Mouse (Mus musculus) embryo, embryonic 10.5 days (tissue): Measurements from ENCODE around the gene Rfc1.
"Not testable (repeated sequence)": the region's sequence is repeated elsewhere in the genome, so short reads cannot be mapped to it uniquely, and the experiment has no call there.

ENCODE experiments used
- DNase-seq: peaks from one replicate; pipeline ENCODE4 v3.0.0-alpha.2; 2015; ENCODE audit warnings: low spot score

The Rfc1 gene

DNA sequence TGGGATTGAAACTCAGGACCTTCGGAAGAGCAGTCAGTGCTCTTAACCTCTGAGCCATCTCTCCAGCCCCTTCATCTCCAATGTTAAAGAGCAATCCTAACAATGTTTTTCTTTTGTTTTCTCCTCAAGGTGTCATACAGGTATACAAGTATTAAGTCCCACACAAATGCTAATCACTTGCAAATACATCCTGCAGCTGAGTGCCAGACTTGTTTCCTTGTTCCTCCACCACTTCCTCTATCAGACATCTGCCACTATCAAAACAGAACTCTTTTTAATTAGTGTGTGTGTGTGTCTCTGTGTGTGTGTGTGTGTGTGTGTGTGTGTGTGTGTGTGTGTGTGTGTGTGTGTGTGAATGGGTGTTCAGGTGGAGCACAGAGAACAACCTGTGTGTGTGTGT, 35.8 kb downstream of the Rfc1 start:
- not testable (repeated sequence) for DNase-seq

GRCm38 (mm10) chr5:65298167-65298950, 37.1 kb downstream of the Rfc1 start:
- DNase-seq, result no peak

DNA sequence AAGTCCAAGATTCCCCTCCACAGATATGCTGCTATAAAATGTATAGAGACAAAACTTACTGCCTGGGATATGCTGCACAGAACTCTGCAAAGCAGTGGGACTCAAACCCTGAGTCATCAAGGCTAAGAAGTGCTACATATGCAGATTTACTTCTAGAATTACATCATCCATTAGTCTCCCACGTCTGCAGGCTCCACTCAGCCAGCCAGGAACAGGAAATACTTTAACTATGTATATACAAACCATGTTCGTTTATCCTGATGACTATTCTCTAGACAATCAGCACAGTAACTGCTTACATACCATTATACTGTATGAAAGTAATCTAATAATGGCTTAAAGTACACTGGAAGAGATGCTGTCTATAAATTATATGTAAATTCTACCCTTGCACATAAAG, 41.2 kb downstream of the Rfc1 start:
- DNase-seq, result no peak

- DNase-seq, result no peak
These were observed 41.8 kb downstream of the Rfc1 start for GRCm38 (mm10) chr5:65293627-65294026.

- not testable (repeated sequence) for DNase-seq
These were observed 46.5 kb downstream of the Rfc1 start for GRCm38 (mm10) chr5:65289009-65289408.

DNA sequence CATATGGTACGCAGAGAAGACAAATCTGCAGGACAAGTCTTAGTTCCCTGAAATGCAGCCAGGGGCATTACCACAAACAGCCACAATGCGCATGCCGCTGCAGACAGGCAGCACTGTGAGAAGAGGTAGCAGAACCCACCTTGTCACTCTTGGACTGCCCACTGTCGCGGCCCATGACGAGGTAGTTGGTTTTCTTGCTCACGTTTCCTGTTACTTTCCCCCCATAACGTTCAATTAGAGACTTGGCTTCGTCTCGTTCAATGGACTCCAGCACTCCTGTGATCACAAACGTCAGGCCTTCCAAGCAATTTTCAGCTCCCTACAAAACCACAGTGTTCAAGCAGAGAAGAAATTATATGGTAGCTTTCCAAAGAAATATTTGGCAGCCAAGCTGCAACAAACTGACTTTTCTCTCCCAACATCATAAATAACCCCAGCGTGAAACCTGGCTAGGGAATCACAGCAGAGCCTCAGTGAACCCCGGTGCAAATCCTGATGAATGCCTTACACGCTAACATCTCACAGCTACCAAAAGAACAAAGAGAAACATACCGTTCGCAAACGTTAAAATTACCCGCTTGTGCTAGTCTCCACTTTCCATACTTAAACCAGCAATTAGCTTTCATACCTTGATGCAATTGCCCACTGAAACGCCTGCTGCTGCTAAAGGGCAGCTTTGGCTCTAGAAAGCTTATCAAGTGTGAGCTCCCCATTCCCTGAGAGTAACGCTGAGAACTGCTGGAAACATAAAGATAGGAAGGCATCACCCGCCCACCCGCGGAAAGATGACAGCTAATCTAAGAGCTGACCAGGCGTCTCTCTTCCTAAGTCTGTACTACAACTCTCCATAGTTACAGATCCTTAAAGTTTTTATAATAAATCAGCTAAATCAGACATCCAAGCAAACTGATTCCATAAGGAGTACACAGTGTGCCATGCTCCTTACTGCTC, 47.4 kb downstream of the Rfc1 start:
- no peak for DNase-seq

DNA sequence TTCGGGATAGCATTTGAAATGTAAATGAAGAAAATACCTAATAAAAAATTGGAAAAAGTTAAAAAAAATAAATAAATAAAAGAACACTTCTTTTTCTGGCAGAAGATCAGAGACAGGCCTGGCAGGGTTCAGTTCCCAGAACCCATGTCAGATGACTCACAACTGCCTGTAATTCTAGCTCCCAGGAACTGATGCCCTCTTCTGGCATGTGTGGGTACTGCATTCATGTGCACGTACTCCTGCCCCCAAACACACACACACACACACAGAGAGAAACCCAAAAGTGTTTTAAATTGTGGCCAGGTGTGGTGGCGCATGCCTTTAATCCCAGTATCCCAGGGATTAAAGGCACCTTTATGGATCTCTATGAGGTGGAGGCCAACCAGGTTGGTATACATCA, 51.3 kb downstream of the Rfc1 start:
- peak; percentile 34 for DNase-seq

DNA sequence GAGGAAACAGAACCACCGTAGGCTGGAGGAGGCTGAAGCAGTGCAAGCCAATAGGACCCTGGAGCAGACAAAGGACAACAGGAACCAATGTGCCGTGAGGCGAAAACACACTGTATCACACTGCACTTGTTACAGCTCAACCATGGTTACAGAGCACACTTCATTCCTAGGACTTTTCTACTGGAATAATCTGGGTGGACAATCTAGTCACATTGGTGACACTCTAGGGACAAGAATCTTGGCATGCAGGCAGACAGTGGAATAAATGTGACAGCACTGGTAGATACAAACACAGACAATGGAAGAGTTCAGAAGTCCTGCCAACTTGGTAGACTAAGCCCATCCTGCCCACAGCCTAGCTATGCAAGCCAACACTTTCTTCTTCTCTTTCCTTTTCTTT, 54.3 kb downstream of the Rfc1 start:
- no peak for DNase-seq

GRCm38 (mm10) chr5:65279133-65279651, 56.3 kb downstream of the Rfc1 start:
- no peak for DNase-seq

DNA sequence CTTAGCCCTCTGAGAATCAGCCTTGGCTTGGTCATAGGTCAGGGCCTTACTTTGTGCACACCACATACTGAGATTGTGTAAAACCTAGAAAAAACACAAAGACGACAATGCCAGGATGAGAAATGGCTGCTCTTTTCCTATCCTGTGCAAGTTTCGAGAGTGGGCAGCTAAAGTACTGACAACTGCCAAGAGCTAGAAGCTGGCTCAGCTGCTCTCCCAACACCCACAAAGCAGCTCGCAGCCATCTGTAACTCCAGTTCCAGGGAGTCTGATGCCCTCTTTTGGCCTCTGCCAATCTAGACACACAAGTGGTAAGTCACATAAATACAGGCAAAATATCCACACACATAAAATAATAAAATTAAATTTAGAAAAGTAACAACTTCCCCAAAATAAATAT, 61.5 kb downstream of the Rfc1 start:
- no peak for DNase-seq

DNA sequence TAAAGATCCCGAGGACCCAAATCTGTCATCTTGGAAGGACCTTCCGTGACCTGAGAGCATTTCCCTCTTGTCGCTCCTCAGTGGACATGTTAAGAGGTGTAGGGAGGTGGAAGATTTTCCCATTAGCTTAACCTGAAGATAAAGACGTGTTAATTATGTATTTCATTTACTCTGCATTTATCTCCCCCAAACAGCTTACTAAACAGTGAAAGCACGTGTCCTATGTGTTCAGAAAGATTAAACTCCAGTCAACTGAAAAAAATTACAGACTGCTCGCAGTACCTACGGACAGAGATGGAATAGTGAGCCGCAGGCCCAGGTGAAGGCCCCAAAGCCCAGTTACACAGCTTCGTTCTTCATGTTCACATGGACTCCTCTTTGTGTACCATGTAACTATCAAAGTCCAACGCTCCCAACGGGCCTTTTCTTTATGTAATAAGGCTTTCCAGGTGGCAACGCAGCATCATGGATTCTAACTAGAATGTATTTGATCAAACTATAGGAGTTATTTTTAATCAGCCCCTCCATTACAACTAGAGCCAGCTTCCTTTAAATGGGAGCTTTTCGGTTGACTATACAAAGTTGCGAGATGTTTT, 77.5 kb downstream of the Rfc1 start:
- DNase-seq, result no peak

DNA sequence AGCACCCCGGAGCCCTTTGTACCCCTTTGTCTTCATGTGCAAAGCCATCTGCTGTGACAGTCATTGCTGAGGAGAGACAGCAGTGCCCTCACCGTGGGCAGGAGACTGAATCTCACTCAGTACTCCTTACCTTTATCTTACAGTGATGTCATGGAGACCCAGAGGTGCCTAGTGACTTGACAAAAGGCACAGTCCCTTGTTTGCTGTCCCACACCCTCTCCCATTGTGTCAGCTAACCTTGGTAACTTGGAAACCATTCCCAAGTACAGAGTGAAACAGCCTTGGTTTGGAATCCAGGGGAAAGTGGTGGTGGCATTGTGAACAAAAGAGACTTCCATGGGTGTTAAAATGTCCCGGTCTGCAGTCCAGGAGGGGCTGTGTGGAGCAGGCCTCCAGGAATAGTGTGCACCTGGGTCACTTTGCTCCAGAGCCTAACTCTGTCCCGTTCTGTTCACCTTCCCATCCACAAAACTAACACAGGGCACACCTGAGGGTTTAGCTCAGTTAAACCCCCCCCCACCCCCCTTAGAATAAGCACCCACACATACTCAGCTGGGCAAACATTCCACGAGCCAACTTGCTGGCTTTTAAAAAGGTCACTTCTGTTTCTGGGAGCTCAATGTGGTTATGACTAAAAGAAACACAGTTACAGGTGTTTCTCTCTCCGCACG, 85.2 kb downstream of the Rfc1 start:
- peak; percentile 14 for DNase-seq

DNA sequence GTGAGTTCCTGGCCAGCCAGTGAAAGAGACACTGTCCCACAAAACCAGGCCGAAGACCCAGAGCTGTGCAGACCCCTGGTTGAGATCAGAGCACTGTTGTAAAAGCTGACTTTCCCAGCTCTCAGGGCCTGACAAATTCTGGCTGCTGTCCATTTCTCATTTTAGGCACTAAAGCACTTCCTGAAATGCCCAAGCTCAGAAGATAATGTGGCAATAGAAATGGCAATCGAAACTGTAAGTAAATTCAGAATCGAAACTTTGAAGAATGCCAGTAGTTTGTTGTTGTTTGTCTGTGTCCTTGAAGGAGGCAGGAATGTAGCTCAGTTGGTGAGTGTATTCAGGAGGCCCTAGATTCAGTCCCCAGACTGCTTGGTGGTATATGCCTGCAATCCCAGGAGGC, 88.2 kb downstream of the Rfc1 start:
- no peak for DNase-seq

DNA sequence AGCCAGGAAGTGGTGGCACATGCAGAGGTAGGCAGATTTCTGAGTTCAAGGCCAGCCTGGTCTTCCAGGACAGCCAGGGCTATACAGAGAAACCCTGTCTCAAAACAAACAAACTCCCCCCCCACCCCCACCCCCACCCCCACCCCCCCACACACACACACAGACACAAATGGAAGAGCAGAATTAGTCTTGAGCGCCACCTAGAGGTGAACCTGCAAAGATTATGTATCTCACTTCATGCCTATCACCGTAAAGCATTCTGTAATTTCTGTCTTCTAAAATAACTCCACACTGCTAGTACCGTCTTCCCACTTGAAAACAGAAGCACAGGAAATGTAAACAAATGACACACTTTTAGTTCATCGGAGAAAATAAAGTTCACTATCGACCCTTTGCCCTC, 92.7 kb downstream of the Rfc1 start:
- peak; percentile 69 for DNase-seq

DNA sequence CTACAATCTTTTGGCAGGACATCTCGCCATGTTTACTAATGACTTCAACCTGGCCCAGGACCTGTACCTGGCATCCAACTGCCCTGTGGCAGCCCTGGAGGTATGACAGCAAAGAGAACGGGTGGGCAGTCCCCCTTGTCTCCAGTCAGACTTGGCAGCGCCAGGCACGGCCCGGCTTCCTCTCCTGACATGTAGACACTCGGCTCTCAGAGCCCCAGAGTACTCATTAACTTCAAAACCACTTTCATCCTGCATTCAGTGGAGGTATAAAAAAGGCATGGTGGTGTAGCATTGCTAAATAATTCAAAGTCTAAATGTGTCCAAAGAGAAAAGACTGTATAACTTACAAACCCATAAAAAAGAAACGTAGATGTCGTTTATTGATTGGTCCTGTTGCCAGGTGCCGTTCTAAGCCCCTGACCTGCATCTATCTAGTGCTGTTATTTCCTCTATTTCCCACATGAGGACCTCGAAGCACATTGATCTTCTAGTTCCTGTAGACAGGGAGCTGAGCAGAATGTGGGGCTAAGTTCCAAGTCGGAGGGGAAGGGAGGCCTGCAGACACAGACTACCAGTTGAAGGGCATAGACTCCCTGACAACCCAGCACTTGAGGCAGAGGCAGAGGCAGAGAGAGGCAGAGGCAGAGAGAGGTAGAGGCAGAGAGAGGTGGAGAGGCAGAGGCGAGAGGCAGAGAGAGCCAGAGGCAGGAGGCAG, 104.0 kb downstream of the Rfc1 start:
- DNase-seq, result no peak

DNA sequence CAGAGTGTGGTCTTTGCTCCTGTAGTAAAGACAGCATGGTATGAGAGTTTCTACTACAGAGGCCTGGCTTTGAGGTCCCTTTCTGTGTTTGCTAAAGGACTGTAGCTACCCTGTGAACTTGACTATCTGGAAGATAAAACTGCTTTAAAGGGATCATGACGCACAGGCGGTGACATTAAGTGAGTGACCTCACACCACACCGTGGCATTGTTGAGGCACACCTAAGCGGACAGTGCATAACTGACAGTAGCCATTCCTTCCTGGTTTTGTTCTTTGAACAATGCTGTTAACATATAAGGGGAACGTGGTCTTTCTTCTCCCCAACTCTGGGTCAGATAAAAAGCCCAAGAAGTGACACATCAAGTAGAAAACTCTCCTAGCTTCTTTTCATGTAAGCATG, 111.4 kb downstream of the Rfc1 start:
- no peak for DNase-seq

- DNase-seq, result no peak
These were observed 114.4 kb downstream of the Rfc1 start for GRCm38 (mm10) chr5:65221037-65221436.

- DNase-seq, result no peak
These were observed 117.9 kb downstream of the Rfc1 start for GRCm38 (mm10) chr5:65217305-65218269.

DNA sequence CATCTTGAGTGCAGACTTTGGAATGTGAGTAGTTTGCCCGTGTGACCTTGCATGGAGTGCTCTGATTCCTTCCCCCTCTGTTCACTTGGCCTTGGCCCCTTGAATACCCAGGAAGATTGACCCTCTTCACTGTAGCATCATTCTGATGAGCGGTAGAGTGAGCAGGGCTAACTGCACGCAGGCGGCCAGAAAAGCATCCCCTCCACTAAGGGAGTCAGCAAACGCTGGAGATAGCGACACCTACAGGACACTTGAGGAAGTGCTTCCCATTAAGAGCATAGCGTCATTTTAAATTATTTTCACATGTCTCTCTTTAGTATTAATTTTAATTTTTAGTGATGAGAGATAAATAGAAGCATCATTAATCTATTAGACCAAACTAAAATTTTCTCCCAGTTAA, 122.1 kb downstream of the Rfc1 start:
- DNase-seq, result peak; percentile 72
